Mouse (Mus musculus) myocyte (in vitro differentiated cells): Measurements from ENCODE around the gene Sncb. TPM values are rescaled to one million over a fixed set of nuclear protein-coding genes. Genes with fewer than 3 reads are reported as not detected.

Experiments used
- H3K27me3 ChIP-seq: one replicate; pipeline ENCODE4 v1.6.1; 2011; ENCODE audit not compliant: control insufficient read depth, insufficient read depth, insufficient read length
- H3K36me3 ChIP-seq: one replicate; pipeline ENCODE4 v1.6.1; 2011; ENCODE audit not compliant: control insufficient read depth, insufficient read depth
- H3K4me2 ChIP-seq: one replicate; pipeline ENCODE4 v1.6.1; 2011; ENCODE audit warnings: low read depth, control low read depth
- H3K4me3 ChIP-seq: one replicate; pipeline ENCODE4 v1.5.1; 2011; ENCODE audit warnings: mild to moderate bottlenecking, control low read depth, moderate library complexity
- H3K79me2 ChIP-seq: one replicate; pipeline ENCODE4 v1.6.1; 2011; ENCODE audit not compliant: control insufficient read depth, insufficient read depth
- H3ac ChIP-seq: one replicate; pipeline ENCODE4 v1.6.1; 2011; ENCODE audit not compliant: control insufficient read depth, insufficient read length
- CEBPB ChIP-seq: IDR thresholded peaks from 2 replicates; pipeline ENCODE4 v1.6.1; 2011; ENCODE audit warnings: mild to moderate bottlenecking, moderate library complexity; ENCODE audit not compliant: poor library complexity, insufficient read depth, severe bottlenecking
- E2F4 ChIP-seq: IDR thresholded peaks from one replicate; pipeline ENCODE4 v1.6.1; 2011; ENCODE audit warnings: mild to moderate bottlenecking, control low read depth, moderate library complexity; ENCODE audit not compliant: insufficient read depth
- MAX ChIP-seq: IDR thresholded peaks from one replicate; pipeline ENCODE4 v1.6.1; 2011; ENCODE audit warnings: low read depth, mild to moderate bottlenecking, control low read depth
- MYOD1 ChIP-seq, 3 experiments: IDR thresholded peaks; one replicate each; pipeline ENCODE4 v1.6.1; 2011; ENCODE audit warnings: control low read depth in 2 of 3, low read depth in 2 of 3, mild to moderate bottlenecking in 2 of 3, moderate library complexity in 1 of 3; ENCODE audit not compliant: insufficient read length in 2 of 3, control insufficient read depth in 1 of 3
- MYOG ChIP-seq, 3 experiments: IDR thresholded peaks; one replicate each; pipeline ENCODE4 v1.6.1; 2011; ENCODE audit warnings: control low read depth in 2 of 3, low read depth in 2 of 3, mild to moderate bottlenecking in 2 of 3; ENCODE audit not compliant: insufficient read length in 2 of 3, control insufficient read depth in 1 of 3, insufficient read depth in 1 of 3
- POLR2A ChIP-seq: IDR thresholded peaks from one replicate; pipeline ENCODE4 v1.6.1; 2011; ENCODE audit warnings: low read depth, mild to moderate bottlenecking, control low read depth, moderate library complexity; ENCODE audit not compliant: insufficient read length
- POLR2AphosphoS2 ChIP-seq: IDR thresholded peaks from one replicate; pipeline ENCODE4 v1.6.1; 2011; ENCODE audit warnings: low read depth, control low read depth; ENCODE audit not compliant: insufficient read length
- REST ChIP-seq: IDR thresholded peaks from one replicate; pipeline ENCODE4 v1.6.1; 2011; ENCODE audit warnings: mild to moderate bottlenecking, control low read depth, moderate library complexity; ENCODE audit not compliant: insufficient read depth, insufficient read length
- SRF ChIP-seq: IDR thresholded peaks from one replicate; pipeline ENCODE4 v1.6.1; 2011; ENCODE audit warnings: low read depth; ENCODE audit not compliant: control insufficient read depth, insufficient read length
- TCF12 ChIP-seq: IDR thresholded peaks from one replicate; pipeline ENCODE4 v1.6.1; 2011; ENCODE audit warnings: mild to moderate bottlenecking, control low read depth; ENCODE audit not compliant: poor library complexity, insufficient read depth, severe bottlenecking
- TCF3 ChIP-seq: IDR thresholded peaks from one replicate; pipeline ENCODE4 v1.6.1; 2011; ENCODE audit warnings: low read depth, control low read depth; ENCODE audit not compliant: insufficient read length
- USF1 ChIP-seq: IDR thresholded peaks from one replicate; pipeline ENCODE4 v1.6.1; 2011; ENCODE audit warnings: low read depth, mild to moderate bottlenecking, control low read depth, moderate library complexity
- polyA plus RNA-seq: library from polyadenylated mRNA; unstranded; fragments of >200 nt; fragmentation: generic; extraction: Trizol; gene quantifications from one replicate; pipeline ENCODE4 v1.2.1, GENCODE M21; 2012; ENCODE audit warnings: missing spikeins

Gene Sncb
- polyA plus RNA-seq, 1 experiment = not detected

GRCm38 (mm10) chr13:54805134-54805838, 38.9 kb upstream of the Sncb start:
- H3K36me3 ChIP-seq = no peaks in the 10 kb centered on the region
- H3K27me3 ChIP-seq = peaks cover 13% of the 10 kb centered on the region
- TF ChIP-seq MYOD1 (IDR thresholded peaks at IDR 0.05; ENCODE audit: control insufficient read depth in 1 of 3, insufficient read length in 2 of 3, low read depth in 2 of 3) (no peak), POLR2A (no peak), POLR2AphosphoS2 (no peak), MYOG (IDR thresholded peaks at IDR 0.05; ENCODE audit: control insufficient read depth in 1 of 3, insufficient read depth in 1 of 3, insufficient read length in 2 of 3, low read depth in 2 of 3) (no peak), USF1 (no peak), CEBPB (no peak), E2F4 (no peak), MAX (no peak), REST (no peak), TCF3 (no peak), TCF12 (no peak), SRF (no peak)
- no peak overlapping the region for H3ac ChIP-seq
- no peak overlapping the region for H3K4me3 ChIP-seq
- H3K4me2 ChIP-seq = no peak overlapping the region
- H3K79me2 ChIP-seq = no peaks in the 10 kb centered on the region

- H3K4me3 ChIP-seq = no peak overlapping the region
- no peak overlapping the region for H3ac ChIP-seq
- TF ChIP-seq SRF (no peak), MYOD1 (IDR thresholded peaks at IDR 0.05; ENCODE audit: control insufficient read depth in 1 of 3, insufficient read length in 2 of 3, low read depth in 2 of 3) (no peak), E2F4 (no peak), USF1 (no peak), CEBPB (no peak), MYOG (IDR thresholded peaks at IDR 0.05; ENCODE audit: control insufficient read depth in 1 of 3, insufficient read depth in 1 of 3, insufficient read length in 2 of 3, low read depth in 2 of 3) (no peak), POLR2A (no peak), MAX (no peak), TCF12 (no peak), REST (no peak), POLR2AphosphoS2 (no peak), TCF3 (no peak)
- H3K4me2 ChIP-seq = no peak overlapping the region
- H3K27me3 ChIP-seq = peaks cover 13% of the 10 kb centered on the region
- no peaks in the 10 kb centered on the region for H3K79me2 ChIP-seq
- no peaks in the 10 kb centered on the region for H3K36me3 ChIP-seq
Measured at GRCm38 (mm10) chr13:54803010-54803409, 36.6 kb upstream of the Sncb start.

- Histone ChIP-seq H3ac (no peak overlapping the region), H3K27me3 (peaks cover 13% of the 10 kb centered on the region), H3K79me2 (no peaks in the 10 kb centered on the region), H3K4me2 (peak overlapping the region; percentile 91), H3K4me3 (no peak overlapping the region), H3K36me3 (no peaks in the 10 kb centered on the region)
- TF ChIP-seq CEBPB = no peak
- no peak for TF ChIP-seq POLR2A
- TF ChIP-seq TCF3 = no peak
- no peak for TF ChIP-seq MYOG (IDR thresholded peaks at IDR 0.05; ENCODE audit: control insufficient read depth in 1 of 3, insufficient read depth in 1 of 3, insufficient read length in 2 of 3, low read depth in 2 of 3)
- TF ChIP-seq E2F4 = no peak
- no peak for TF ChIP-seq TCF12
- no peak for TF ChIP-seq SRF
- no peak for TF ChIP-seq USF1
- no peak for TF ChIP-seq MYOD1 (IDR thresholded peaks at IDR 0.05; ENCODE audit: control insufficient read depth in 1 of 3, insufficient read length in 2 of 3, low read depth in 2 of 3)
- TF ChIP-seq POLR2AphosphoS2 = no peak
- no peak for TF ChIP-seq MAX
- TF ChIP-seq REST = no peak
Measured at GRCm38 (mm10) chr13:54800206-54800605, 33.8 kb upstream of the Sncb start.

GRCm38 (mm10) chr13:54799701-54800100, 33.3 kb upstream of the Sncb start:
- H3ac ChIP-seq = no peak overlapping the region
- no peaks in the 10 kb centered on the region for H3K79me2 ChIP-seq
- H3K4me2 ChIP-seq = peak overlapping the region; percentile 91
- no peaks in the 10 kb centered on the region for H3K36me3 ChIP-seq
- TF ChIP-seq TCF12 (no peak), POLR2A (no peak), TCF3 (no peak)
- peaks cover 13% of the 10 kb centered on the region for H3K27me3 ChIP-seq
- no peak overlapping the region for H3K4me3 ChIP-seq

GRCm38 (mm10) chr13:54798740-54799139, 32.3 kb upstream of the Sncb start:
- Histone ChIP-seq H3K4me3 (no peak overlapping the region), H3K79me2 (no peaks in the 10 kb centered on the region), H3ac (no peak overlapping the region), H3K4me2 (no peak overlapping the region), H3K27me3 (peaks cover 7% of the 10 kb centered on the region), H3K36me3 (no peaks in the 10 kb centered on the region)
- TF ChIP-seq CEBPB = no peak
- TF ChIP-seq POLR2AphosphoS2 = no peak
- no peak for TF ChIP-seq REST
- TF ChIP-seq TCF12 = no peak
- no peak for TF ChIP-seq MYOG (IDR thresholded peaks at IDR 0.05; ENCODE audit: control insufficient read depth in 1 of 3, insufficient read depth in 1 of 3, insufficient read length in 2 of 3, low read depth in 2 of 3)
- TF ChIP-seq SRF = no peak
- no peak for TF ChIP-seq MYOD1 (IDR thresholded peaks at IDR 0.05; ENCODE audit: control insufficient read depth in 1 of 3, insufficient read length in 2 of 3, low read depth in 2 of 3)
- no peak for TF ChIP-seq E2F4
- TF ChIP-seq MAX = no peak
- TF ChIP-seq USF1 = no peak
